Mouse (Mus musculus) right cerebral cortex, postnatal 36 days (tissue): ENCODE results near the gene Bcl2l1.

ENCODE experiments used
- DNase-seq, 2 experiments: peaks; one replicate each; pipeline ENCODE4 v3.0.0; 2022; ENCODE audit warnings: low spot score in 2 of 2, mixed read lengths in 1 of 2

Bcl2l1 gene

DNA sequence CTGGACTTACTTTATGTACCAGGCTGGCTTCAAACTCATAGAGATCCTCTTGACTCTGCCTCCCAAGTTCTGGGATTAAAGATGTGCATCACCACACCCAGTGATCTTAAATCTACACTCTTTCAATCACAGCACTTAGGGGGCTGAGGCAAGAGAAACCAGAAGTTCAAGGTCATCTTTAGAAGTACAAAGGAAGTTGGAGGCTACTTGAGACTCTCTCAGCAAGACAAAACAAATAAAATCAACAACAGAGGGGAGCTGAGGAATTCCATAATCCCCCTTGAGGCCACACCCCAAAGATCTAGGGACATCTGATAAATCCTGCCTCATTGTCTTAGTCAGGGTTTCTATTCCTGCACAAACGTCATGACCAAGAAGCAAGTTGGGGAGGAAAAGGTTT lies 59.3 kb downstream of the Bcl2l1 start:
- no peak for DNase-seq

DNA sequence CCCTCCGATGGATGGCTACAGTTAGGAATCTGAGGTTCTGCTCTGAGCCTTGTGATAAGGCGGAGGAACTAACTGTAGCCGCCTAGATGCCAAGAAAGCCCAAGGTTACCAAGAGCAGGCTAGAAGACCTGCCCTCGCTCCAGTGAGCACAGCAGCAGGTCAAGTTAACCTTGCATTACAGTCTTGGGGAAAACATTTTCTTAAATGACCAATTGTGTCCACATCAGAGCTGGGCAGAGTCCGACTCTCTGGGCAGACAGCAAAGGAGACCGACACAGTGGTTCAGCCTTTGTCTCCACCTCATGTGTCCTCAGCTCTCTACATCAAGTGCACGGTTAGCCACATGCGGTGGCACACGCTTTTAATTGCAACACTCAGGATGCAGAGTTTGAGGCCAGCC lies 60.0 kb downstream of the Bcl2l1 start:
- no peak for DNase-seq

DNA sequence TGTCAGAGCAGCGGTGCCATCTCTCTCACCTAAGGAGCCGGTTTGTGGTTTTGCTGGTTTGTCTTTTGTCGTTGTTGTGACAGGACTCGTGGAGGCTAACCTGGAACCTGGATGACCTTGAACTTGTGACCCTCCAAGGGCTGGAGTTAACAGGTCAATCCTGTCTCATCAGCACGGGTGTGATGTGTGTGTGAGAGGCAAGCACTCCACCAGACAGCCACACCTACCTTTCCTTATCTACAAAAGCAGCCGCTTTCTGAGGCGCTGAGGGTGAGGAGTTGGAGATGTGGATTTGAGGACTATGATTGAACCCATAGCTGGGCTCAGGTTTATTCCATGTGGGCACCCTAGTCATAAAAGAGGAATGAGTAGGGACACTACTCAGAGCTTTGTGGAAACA lies 61.9 kb downstream of the Bcl2l1 start:
- no peak for DNase-seq

DNA sequence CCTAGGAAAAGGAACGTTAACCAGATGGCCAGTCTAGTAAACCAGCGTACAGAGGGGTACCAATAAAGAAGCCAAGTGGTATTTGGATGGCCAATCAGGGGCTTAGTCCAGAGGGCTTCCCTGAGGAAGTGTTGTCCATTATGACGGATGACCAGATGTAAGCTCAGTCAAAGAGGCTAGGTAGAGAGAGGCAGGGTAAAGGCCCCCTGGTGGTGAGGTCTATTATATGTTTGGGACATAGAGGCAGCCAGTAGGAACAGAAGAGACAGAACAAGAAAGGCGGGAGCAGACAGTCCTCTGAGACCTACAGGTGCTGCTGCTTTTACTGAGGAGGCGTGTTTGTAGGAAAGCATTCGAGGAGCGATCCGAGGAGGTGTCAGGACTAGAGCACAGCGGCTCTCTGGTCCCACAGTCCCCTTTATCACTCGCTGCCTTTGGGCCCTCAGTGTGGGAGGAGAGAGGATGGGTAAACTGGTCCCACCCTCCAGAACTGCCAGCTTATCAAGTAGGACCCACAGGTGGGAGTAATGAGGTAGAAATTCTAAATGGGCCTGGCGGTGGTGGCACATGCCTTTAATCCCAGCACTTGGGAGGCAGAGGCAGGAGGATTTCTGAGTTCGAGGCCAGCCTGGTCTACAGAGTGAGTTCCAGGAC lies 63.8 kb downstream of the Bcl2l1 start:
- no peak for DNase-seq

DNA sequence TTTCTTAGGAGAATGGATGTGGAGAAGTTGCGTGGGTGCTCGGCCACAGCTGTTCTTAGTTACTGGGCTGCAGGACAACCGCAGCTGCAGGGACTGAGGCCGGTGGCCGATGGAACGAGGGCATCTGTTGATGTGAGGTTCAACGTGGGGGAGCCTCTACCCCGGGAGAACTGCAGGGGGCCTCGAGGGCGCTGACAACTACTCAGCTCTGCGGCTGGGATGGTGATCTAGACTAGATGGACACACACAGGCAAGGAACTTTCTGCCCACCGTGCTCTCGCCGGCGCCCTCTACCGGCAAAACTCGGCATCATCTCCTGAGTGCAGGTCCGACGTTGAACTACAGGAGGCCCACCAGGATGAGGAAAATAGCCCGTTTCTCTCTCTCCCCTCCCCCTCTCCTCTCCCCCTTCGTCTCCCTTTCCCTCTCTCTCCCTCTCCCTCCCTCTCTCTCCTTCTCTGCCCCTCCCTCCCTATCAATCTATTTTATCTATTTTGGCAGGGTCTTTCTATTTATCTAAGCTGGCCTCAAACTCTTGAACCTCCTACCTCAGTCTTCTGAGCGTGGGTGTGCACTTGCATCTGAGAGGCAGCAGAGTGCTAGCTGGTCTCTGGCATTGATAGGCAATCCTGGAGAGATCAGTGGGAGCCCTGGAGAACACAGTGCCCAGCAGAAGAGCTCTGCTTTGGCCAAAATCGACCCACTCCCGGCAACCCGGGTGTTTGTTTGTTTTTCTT lies 65.0 kb downstream of the Bcl2l1 start:
- peak; percentile 68 to 78 for DNase-seq

DNA sequence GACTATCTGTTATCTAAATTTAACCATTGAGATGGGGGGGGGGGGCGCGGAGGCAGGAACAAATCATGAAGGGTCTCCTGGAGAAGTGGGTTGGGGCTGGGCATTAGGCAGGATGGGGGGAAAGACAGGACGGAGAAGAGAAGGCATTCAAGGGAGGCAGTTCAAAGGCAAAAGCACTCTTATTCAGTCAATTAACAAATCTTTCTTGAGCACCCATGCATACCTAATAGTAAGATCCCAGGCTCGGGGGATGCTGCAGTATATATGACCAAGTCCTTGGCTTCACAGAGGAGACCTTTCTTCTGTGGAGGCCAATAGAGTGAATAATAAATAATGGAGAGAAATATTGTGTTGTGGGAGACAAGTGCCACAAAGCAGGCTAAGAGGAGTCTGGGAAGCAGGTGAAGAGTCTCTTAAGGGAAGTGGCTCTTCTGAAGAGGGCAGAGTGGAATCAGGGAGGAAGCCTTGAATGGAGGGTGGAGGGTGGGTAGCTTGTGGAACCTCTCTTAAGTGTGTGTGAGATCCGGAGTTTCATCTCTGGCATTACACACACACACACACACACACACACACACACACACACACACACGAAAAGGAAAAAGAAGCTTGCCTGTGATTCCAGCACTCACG lies 66.4 kb downstream of the Bcl2l1 start:
- DNase-seq, result no peak

DNA sequence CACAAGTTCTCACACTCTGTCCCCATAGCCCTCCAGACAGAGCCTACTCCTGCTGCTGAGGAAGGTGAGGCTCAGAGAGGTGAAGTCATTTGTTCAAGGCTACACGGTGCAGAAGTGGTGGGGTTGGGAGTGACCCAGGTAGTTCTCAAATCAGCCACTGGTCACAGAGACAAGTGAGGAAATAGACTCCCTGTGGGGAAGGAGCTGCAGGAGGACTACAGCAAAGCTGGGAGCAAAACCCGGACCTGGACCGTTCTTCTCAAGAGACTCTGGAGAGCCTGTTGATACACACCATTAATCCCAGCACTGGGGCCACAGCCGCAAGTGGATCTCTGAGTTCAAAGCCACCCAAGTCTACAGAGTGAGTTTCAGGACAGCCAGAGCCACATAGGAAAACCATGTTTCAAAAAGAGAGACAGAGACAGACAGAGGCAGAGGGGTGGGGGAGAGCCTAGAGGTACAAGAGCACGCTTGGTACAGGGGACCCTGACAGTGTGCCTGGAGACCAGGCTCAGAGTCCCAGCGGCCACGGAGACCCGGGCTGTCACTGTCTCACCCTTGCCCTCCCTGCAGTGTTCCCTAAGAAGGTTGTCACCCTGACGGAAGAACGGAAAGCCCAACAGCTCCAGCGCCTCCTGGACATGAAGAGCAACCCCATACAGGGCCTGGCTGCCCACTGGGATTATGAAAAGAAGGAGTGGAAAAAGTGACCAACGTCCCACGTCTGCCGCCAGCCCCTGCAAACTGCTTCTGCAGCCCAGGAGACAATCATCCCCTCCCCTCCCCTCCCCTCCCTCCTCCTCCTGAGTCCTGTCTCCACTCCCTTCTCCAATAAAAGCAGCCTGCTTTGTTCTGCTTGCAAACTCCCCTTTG lies 67.1 kb downstream of the Bcl2l1 start:
- DNase-seq, result no peak

DNA sequence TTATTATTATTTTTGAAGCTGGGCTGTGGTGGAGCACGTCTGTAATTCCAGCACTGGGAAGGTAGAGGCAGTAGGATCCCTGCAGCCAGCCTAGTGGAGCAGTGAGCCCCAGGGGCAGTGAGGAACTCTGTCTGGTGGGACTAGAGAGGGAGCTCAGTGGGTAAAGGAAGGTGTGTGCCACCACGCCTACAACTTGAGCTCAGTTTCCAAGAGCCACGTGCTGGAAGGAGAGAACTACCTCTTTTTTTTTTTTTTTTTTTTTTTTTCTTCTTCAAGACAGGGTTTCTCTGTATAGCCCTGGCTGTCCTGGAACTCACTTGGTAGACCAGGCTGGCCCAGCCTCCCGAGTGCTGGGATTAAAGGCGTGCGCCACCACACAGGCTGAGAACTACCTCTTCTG lies 68.2 kb downstream of the Bcl2l1 start:
- no peak for DNase-seq

DNA sequence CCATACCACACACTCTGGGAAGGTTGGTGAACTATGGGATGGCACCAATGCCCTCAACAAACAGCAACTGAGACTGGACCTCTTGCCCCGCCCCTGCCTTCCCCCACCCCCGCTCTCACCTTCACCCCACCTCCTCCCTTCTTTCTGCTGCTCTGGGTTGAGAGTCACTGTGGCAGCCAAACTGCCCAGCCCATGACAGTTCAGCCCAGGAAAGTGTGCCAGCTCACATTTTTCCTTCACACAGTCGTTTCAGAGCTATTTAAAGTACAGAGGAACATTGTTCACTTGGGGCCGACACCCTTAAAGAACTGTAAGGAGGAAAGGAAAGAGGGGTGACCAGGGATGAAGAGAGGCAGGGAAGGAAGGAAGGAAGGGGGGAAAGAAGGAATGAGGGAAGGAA lies 73.2 kb downstream of the Bcl2l1 start:
- no peak for DNase-seq

DNA sequence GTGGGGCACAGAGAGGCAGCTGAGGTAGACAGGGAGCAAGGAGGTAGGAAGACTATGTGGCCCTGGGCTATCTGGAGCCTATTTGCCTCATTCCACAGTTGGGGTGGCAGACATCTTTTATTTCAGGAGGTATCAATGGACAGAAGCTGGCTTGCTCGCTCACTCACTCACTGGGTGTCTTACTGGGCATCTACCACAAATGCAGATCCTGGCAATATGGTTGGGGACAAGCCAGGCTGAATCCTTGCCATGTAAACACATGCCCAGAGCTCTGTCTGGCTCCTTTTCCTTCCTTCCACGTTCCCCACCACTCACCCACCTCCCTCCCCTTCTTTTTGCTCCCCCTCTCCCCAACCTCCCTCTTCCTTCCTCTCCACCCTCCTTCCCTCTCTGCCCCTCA lies 74.0 kb downstream of the Bcl2l1 start:
- DNase-seq, result no peak

DNA sequence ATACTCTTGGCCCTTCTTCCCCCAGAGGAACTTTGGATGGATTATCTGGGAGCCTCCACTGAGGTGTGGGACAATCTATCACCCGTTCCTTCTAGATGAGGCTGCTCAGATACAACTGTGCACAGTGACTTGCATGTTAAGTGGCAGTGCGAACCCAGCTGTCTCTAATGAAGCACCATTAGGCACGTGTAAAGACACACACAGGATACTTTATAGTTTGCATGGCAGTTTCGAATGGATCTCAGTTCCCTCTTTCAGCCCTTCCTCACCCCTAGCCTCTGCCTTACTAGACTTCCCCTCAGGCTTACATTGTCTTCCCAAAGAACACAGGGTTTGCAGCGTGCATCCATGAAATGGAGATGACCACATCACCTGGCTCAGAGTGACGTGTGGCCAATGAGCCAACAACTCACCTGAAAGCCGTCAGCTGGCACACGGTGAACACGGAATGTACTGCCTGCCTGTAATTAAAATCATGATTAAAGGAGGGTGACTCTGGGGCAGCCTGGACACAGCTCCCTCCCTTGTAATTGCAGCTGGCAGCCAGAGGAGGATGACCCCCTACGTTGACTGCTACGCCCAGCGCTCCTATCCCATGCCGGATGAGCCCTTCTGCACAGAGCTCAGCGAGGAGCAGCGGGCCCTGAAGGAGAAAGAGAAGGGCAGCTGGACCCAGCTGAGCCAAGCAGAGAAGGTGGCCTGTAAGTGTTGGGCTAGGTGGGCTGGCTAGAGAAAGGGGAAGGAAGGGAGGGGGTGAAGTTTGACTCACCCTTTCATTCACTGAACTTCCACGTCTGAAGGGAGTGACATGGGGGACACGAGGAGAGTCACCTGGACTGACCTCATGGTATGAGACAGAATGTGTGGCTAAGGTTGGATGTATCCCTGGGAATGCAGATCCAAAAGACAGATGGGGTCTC lies 74.8 kb downstream of the Bcl2l1 start:
- DNase-seq, result no peak

DNA sequence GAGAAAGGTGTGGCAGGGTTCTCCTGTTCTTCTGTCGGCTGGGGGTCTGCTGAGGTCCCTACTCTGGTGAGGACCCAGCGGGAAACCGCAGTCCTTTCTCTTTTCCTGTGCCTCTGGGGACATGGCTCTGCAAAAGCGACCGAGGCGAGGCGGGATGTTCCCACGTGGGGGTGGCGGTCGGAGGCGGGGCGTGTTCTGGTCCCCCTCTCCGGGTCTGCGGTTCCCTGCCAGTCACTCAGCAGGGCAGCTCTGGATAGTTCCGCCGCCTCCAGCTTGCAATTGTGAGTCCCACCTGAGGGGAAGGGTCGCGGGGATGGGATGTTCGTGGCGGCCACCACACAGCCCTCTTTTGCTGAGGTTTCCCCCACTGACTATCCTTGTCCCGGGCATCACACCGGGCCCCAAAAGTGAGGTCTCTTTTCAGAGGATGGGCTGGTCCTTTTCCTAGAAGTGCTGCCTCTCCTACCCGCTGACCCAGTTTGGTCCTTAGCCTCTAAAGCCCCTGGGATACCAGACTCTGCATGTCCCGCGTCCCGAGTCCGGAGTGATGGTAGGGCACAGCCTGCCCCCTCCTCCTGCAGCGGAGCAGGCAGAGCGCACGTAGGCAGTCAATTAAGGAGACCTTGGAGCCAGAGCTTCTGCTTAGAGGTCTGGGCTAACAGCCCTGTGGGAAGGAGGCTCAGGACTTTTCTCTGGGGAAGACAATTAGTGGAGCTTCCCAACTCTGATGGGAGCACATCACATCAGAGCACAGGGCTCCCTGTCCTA lies 77.4 kb downstream of the Bcl2l1 start, which contains the start of gene Cox4i2:
Gene Cox4i2 (plus strand): TSS at position 230 of the 768 bp plus-strand sequence.
- DNase-seq, result no peak

DNA sequence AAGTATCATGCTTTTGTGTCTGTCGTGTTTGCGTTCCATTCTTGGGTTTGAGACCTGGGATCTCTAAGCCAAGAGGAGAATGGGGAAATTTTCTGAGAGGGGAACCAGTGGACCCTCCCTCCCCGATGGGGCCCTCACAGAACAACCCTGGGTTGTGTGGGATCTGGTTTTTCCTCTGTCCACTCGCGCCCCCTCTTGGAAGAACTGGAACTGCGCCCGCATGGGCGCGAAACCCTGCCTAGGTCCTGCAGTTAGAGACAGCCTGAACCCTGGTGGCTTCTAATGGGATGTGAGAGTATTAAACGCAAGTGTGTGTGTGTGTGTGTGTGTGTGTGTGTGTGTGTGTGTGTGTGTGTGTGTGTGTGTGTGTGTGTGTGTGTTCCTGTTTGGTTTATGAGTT lies 89.1 kb downstream of the Bcl2l1 start:
- DNase-seq, result no peak

DNA sequence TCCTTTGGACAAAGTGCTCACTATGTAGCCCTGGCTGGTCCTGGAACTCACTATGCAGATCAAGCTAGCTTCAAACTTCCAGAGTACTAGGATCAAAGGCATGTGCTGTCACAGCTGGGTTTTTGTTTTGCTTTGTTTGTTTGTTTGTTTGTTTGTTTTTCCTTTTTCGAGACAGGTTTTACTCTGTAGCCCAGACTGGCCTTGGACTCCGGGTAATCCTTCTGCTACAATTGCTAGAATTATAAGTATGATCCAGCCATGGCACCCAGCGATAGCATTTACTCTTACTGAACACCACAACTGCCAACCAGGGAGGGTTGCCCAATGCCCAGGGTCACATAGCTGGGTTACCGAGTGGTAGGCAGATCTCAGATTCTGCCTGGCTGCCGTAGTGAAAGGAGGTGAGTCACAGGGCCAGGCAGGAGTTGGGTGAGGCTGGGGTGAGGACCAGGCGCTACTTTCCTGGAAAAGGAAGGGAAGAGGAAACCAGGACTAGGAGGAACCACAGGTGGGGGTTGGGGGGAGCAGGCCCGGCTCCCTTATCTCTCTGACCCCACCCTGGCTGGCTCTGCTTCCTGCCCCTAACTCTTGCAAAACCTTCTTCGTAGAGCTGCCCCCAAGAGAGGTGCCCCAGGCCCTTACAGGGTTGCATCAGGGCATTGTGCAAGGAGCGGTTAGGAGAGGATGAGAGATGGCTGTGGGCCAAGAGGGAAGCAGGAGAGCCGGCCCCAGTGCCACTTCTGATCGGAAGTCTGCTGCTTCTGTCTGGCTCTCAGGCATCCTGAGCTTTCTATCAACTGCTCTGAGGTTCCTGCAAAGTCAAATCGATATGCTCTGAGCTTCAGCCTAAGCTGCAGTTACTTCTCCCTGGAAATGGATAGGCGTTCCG lies 90.1 kb downstream of the Bcl2l1 start:
- DNase-seq, result no peak

DNA sequence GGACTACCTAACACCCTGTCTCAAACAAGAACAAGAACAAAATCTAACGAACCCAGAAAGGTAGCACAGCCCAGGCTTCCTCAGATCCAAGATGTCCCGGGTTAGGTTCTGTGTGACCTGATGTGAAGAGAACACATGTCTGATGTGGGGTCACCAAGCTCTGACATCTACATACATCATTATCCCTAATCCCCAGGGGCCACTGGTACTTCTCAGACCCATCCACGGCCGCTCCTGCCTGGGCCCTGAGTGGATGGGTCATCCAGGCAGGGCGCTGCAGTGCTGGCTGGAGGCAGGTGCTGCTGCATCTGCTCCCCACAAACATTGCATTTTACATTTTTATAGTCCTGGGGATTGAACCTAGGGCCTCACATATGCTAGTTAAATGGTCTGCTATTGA lies 91.0 kb downstream of the Bcl2l1 start:
- DNase-seq, result no peak

DNA sequence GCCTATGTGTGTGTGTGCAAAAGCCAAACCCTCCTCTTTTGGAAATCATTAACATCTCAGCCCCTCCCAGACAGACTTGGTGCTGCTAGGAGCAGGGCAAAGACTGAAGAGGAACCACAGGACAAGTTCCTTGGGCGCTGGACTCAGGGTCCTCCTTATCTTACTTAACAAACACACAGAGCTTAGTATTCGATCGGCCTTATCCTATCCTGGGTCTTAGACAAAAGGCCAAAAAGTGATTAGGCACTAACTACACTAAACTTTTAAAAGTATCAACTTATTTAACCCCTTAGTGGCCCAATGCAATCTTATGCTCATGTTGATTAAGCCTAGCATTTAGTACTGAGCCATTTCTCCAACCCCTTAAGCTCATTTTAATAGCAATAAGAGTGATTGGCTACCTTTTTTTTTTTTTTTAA lies 91.7 kb downstream of the Bcl2l1 start:
- DNase-seq, result no peak

DNA sequence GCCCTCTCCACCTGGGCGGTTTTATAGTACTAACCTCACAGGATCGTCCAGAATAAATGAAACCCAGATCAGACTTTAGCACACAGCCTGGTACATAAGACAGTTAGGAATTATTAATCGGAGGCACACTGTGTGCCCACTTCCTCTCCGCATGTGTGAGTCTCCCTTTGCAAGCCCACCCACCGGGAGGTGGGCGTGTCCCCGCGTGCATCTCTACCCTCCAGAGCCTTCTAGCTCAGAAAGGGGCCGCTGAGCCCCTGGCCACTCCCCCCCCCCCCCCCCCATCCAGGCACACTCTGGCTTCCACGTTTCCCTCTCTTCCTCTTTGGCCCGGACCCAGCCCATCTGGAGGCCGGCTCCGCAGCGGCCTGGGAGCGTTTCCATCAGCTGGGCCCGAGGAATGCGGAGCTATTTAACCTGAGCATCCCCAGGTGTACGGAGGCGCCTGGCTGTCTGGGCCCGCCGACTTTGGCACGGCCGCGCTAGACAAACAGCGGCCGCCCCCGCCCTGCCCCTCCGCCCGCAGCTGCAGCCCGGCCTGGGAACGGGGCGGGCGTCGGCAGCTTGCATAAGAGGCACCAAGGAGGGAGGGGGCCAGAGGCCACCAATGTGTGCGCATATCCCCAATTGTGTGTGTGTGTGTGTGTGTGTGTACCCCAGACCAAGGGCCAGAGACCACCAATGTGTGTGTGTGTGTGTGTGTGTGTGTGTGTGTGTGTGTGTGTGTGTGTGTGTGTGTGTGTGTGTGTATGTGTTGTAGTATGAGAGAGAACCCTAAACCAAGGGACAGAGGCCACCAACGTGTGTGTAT lies 92.3 kb downstream of the Bcl2l1 start:
- DNase-seq, result no peak

DNA sequence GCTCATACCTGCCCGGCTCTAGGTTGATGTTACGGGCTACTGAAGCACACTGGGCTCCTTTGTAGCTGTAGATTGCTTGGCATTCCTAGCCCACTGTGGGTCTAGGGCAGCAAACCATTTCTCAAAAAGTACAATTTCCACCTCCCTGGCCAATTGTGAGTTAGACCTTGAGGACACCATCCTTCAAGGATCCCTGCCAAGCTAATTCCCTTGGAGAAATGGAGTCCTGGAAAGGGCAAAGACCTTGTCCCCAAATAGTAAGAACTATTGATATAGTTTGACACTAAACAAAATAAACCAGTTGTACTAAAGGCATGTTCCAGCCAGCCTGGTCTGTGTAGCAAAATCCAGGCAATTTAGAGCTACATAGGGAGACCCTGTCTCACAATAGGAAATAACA lies 93.2 kb downstream of the Bcl2l1 start:
- DNase-seq, result no peak
